Mouse (Mus musculus) cortical plate, adult 2 months (tissue): ENCODE data around the gene Mcm10. TPM values are rescaled to one million over a fixed set of nuclear protein-coding genes. Genes with fewer than 3 reads are reported as not detected.

Source experiments
- H3K27ac ChIP-seq: fragments of 200-500 bp; 2 replicates; pipeline ENCODE4 v1.5.1; 2012; ENCODE audit warnings: low read length, control low read depth, inconsistent platforms; ENCODE audit not compliant: insufficient read depth
- H3K4me1 ChIP-seq: fragments of 200-500 bp; 2 replicates; pipeline ENCODE4 v1.6.1; 2011; ENCODE audit warnings: low read length; ENCODE audit not compliant: control insufficient read depth, insufficient read depth
- H3K4me3 ChIP-seq: fragments of 200-500 bp; 2 replicates; pipeline ENCODE4 v1.5.1; 2011; ENCODE audit warnings: mild to moderate bottlenecking, low read length, control low read depth; ENCODE audit not compliant: insufficient read depth
- CTCF ChIP-seq: fragments of 200-500 bp; IDR thresholded peaks from 2 replicates; pipeline ENCODE4 v1.5.1; 2011; ENCODE audit warnings: mild to moderate bottlenecking, control low read depth, low read length; ENCODE audit not compliant: insufficient read depth; ENCODE audit errors: extremely low read depth
- POLR2A ChIP-seq: fragments of 200-500 bp; IDR thresholded peaks from 2 replicates; pipeline ENCODE4 v1.6.1; 2011; ENCODE audit warnings: mild to moderate bottlenecking, low read length, control low read depth; ENCODE audit not compliant: insufficient read depth; ENCODE audit errors: extremely low read depth
- polyA plus RNA-seq: library from polyadenylated mRNA; depleted of rRNA; stranded (reverse); fragments of >200 nt; gene quantifications from 2 replicates; pipeline ENCODE4 v1.2.3, GENCODE M21; 2012

Gene Mcm10
- polyA plus RNA-seq, 1 experiment = 2.3 TPM

GRCm38 (mm10) chr2:5033546-5034420 is 21.2 kb upstream of the Mcm10 start:
- H3K4me1 ChIP-seq = peaks cover 3% of the 10 kb centered on the region
- TF ChIP-seq POLR2A = no peak
- TF ChIP-seq CTCF = no peak
- no peak overlapping the region for H3K4me3 ChIP-seq

GRCm38 (mm10) chr2:5032665-5033064 is 20.1 kb upstream of the Mcm10 start:
- TF ChIP-seq CTCF = no peak
- TF ChIP-seq POLR2A = no peak
- H3K27ac ChIP-seq = no peak overlapping the region

More at GRCm38 (mm10) chr2:5033546-5034420, 21.2 kb upstream of the Mcm10 start:
- H3K27ac ChIP-seq = no peak overlapping the region

GRCm38 (mm10) chr2:5031215-5031614 is 18.6 kb upstream of the Mcm10 start:
- H3K4me3 ChIP-seq = no peak overlapping the region
- no peak overlapping the region for H3K27ac ChIP-seq
- H3K4me1 ChIP-seq = peaks cover 2% of the 10 kb centered on the region; the same call in 1 of the 2 replicates
- TF ChIP-seq POLR2A (no peak), CTCF (no peak)

More at GRCm38 (mm10) chr2:5032665-5033064, 20.1 kb upstream of the Mcm10 start:
- H3K4me1 ChIP-seq = peaks cover 3% of the 10 kb centered on the region; the same call in 1 of the 2 replicates
- no peak overlapping the region for H3K4me3 ChIP-seq

GRCm38 (mm10) chr2:5029808-5030207 is 17.2 kb upstream of the Mcm10 start:
- Histone ChIP-seq H3K27ac (no peak overlapping the region), H3K4me1 (peaks cover 2% of the 10 kb centered on the region; the same call in 1 of the 2 replicates), H3K4me3 (no peak overlapping the region)
- TF ChIP-seq CTCF (no peak), POLR2A (no peak)

- no peak overlapping the region for H3K27ac ChIP-seq
- no peak overlapping the region for H3K4me3 ChIP-seq
- TF ChIP-seq CTCF (no peak), POLR2A (no peak)
- H3K4me1 ChIP-seq = no peaks in the 10 kb centered on the region
Measured at GRCm38 (mm10) chr2:5028047-5028446, 15.5 kb upstream of the Mcm10 start.

- Histone ChIP-seq H3K27ac (no peak overlapping the region), H3K4me3 (no peak overlapping the region), H3K4me1 (no peaks in the 10 kb centered on the region)
- TF ChIP-seq POLR2A = no peak
Measured at GRCm38 (mm10) chr2:5027057-5027456, 14.5 kb upstream of the Mcm10 start.

GRCm38 (mm10) chr2:5025162-5025733 is 12.7 kb upstream of the Mcm10 start:
- H3K27ac ChIP-seq = no peak overlapping the region
- TF ChIP-seq CTCF (0 out of 2 replicates have a peak, but pooled peaks have one; percentile 1), POLR2A (no peak)
- no peaks in the 10 kb centered on the region; the same call in 1 of the 2 replicates for H3K4me1 ChIP-seq
- no peak overlapping the region for H3K4me3 ChIP-seq

GRCm38 (mm10) chr2:5023699-5024399 is 11.3 kb upstream of the Mcm10 start:
- H3K27ac ChIP-seq = no peak overlapping the region
- no peak overlapping the region for H3K4me3 ChIP-seq
- H3K4me1 ChIP-seq = no peaks in the 10 kb centered on the region; the same call in 1 of the 2 replicates
- no peak for TF ChIP-seq POLR2A
- no peak for TF ChIP-seq CTCF

- H3K4me1 ChIP-seq = no peaks in the 10 kb centered on the region; the same call in 1 of the 2 replicates
- no peak overlapping the region for H3K27ac ChIP-seq
- no peak overlapping the region for H3K4me3 ChIP-seq
- TF ChIP-seq POLR2A (no peak), CTCF (no peak)
Measured at GRCm38 (mm10) chr2:5023275-5023674, 10.7 kb upstream of the Mcm10 start.

GRCm38 (mm10) chr2:5019708-5020107 is 7.1 kb upstream of the Mcm10 start:
- Histone ChIP-seq H3K27ac (no peak overlapping the region), H3K4me1 (no peaks in the 10 kb centered on the region; the same call in 1 of the 2 replicates), H3K4me3 (no peak overlapping the region)
- TF ChIP-seq POLR2A = no peak
- no peak for TF ChIP-seq CTCF
